10 mouse cellular contexts compared by ENCODE assay signal in genomic region chr17:24723881-24724180, GRCm38 (mm10). TPM values are rescaled to one million over a fixed set of nuclear protein-coding genes. Genes with fewer than 3 reads are reported as not detected.
DNase-seq lines count a peak whose midpoint lies in the region; ATAC-seq lines count a peak whose summit lies in the region.
"Had no signal": no experiment of that assay in that cellular context is flagged by ENCODE, and none has a peak within 500 bp of the region (broad histone marks: within the 10 kb centered on the region; RNA-seq: fewer than 3 reads in every experiment).

No protein-coding gene starts in this region.

- H3K36me3 ChIP-seq in heart, embryonic 12.5 days: peaks cover 17% of the 10 kb centered on the region
- H3K36me3 ChIP-seq in embryonic facial prominence, embryonic 11.5 days (replicated peaks; ENCODE audit: control insufficient read depth, insufficient read depth, low read depth, low read length): peaks cover 8% of the 10 kb centered on the region
- H3K36me3 ChIP-seq in intestine, embryonic 15.5 days: peaks cover 14% of the 10 kb centered on the region
- peaks cover 8% of the 10 kb centered on the region for H3K36me3 ChIP-seq in midbrain, embryonic 16.5 days (ENCODE audit: control insufficient read depth, insufficient read depth, low read length)

- H3K9ac ChIP-seq in heart, embryonic 12.5 days: peak overlapping the region; percentile 93
- H3K9ac ChIP-seq in embryonic facial prominence, embryonic 11.5 days (replicated peaks; ENCODE audit: low read length): peak overlapping the region; percentile 71
- H3K9ac ChIP-seq in intestine, embryonic 15.5 days: peak overlapping the region; percentile 80
- H3K9ac ChIP-seq in midbrain, embryonic 16.5 days (ENCODE audit: low read depth, low read length): peak overlapping the region; percentile 94

- intact Hi-C loops in left cerebral cortex, postnatal 36 days (cut with DNase I): no loop called here

- peak overlapping the region; percentile 91 for H3K27ac ChIP-seq in heart, embryonic 12.5 days (ENCODE audit: poor library complexity, severe bottlenecking)
- H3K27ac ChIP-seq in embryonic facial prominence, embryonic 11.5 days (replicated peaks; ENCODE audit: low read depth, low read length): peak overlapping the region; percentile 56
- H3K27ac ChIP-seq in intestine, embryonic 15.5 days: peak overlapping the region; percentile 72
- H3K27ac ChIP-seq in midbrain, embryonic 16.5 days (ENCODE audit: low read length): peak overlapping the region; percentile 85

- peak overlapping the region; percentile 84 for H3K4me2 ChIP-seq in heart, embryonic 12.5 days
- H3K4me2 ChIP-seq in embryonic facial prominence, embryonic 11.5 days (ENCODE audit: low read depth, low read length): peak overlapping the region; percentile 56
- peak overlapping the region; percentile 71 for H3K4me2 ChIP-seq in intestine, embryonic 15.5 days (replicated peaks)
- peak overlapping the region; percentile 95 for H3K4me2 ChIP-seq in midbrain, embryonic 16.5 days (ENCODE audit: low read length)

- H3K4me3 ChIP-seq in heart, embryonic 12.5 days: peak overlapping the region; percentile 79
- H3K4me3 ChIP-seq in embryonic facial prominence, embryonic 11.5 days (ENCODE audit: low read depth, low read length): peak overlapping the region; percentile 60
- H3K4me3 ChIP-seq in intestine, embryonic 15.5 days (replicated peaks): peak overlapping the region; percentile 61
- peak overlapping the region; percentile 84 for H3K4me3 ChIP-seq in midbrain, embryonic 16.5 days (ENCODE audit: low read depth, low read length)

- H3K4me1 ChIP-seq in heart, embryonic 12.5 days (replicated peaks): peaks cover 25% of the 10 kb centered on the region
- no peaks in the 10 kb centered on the region; the same call in 1 of the 2 replicates for H3K4me1 ChIP-seq in embryonic facial prominence, embryonic 11.5 days (ENCODE audit: control insufficient read depth, insufficient read depth, low read length)
- peaks cover 23% of the 10 kb centered on the region for H3K4me1 ChIP-seq in intestine, embryonic 15.5 days (replicated peaks)
- peaks cover 23% of the 10 kb centered on the region for H3K4me1 ChIP-seq in midbrain, embryonic 16.5 days (ENCODE audit: control insufficient read depth, insufficient read depth, low read length)

- no peaks in the 10 kb centered on the region for H3K9me3 ChIP-seq in heart, embryonic 12.5 days (replicated peaks)
- no peaks in the 10 kb centered on the region for H3K9me3 ChIP-seq in embryonic facial prominence, embryonic 11.5 days (replicated peaks; ENCODE audit: control insufficient read depth, low read length)
- H3K9me3 ChIP-seq in intestine, embryonic 15.5 days: no peaks in the 10 kb centered on the region
- H3K9me3 ChIP-seq in midbrain, embryonic 16.5 days (replicated peaks; ENCODE audit: control insufficient read depth, low read length, poor library complexity, severe bottlenecking): no peaks in the 10 kb centered on the region

- under 1% methylated on average over 15 of the region's 15 CpGs for WGBS in heart, embryonic 12.5 days
- WGBS in embryonic facial prominence, embryonic 11.5 days: 1% methylated on average over 15 of the region's 15 CpGs
- under 1% methylated on average over 15 of the region's 15 CpGs for WGBS in intestine, embryonic 15.5 days
- WGBS in midbrain, embryonic 16.5 days: 3% methylated on average over 15 of the region's 15 CpGs

- no peak for DNase-seq in heart, adult 9 months (ENCODE audit: low spot score in 2 of 2)
- DNase-seq in 416B (ENCODE audit: low read depth): peak; percentile 57
- DNase-seq in embryonic facial prominence, embryonic 11.5 days (ENCODE audit: low spot score): peak; percentile 19
- no peak for DNase-seq in left cerebral cortex, postnatal 36 days (ENCODE audit: low spot score in 2 of 2)
- DNase-seq in cerebellum, adult 8-10 months: no peak

- peaks cover 10% of the 10 kb centered on the region; the same call in 1 of the 2 replicates for H3K27me3 ChIP-seq in heart, embryonic 12.5 days (replicated peaks)
- no peaks in the 10 kb centered on the region for H3K27me3 ChIP-seq in embryonic facial prominence, embryonic 11.5 days (ENCODE audit: control insufficient read depth, insufficient read depth, low read length)
- no peaks in the 10 kb centered on the region for H3K27me3 ChIP-seq in intestine, embryonic 15.5 days (replicated peaks)
- H3K27me3 ChIP-seq in midbrain, embryonic 16.5 days (ENCODE audit: control insufficient read depth, insufficient read depth, low read depth, low read length): no peaks in the 10 kb centered on the region; the same call in 1 of the 2 replicates
- H3K27me3 ChIP-seq: Patski had no signal

- peak; percentile 4; the same call in 1 of the 2 replicates for ATAC-seq in heart, embryonic 12.5 days (ENCODE audit: insufficient number of reproducible peaks, low FRiP score)
- peak; percentile 12; the same call in 1 of the 2 replicates for ATAC-seq in embryonic facial prominence, embryonic 11.5 days (replicated peaks; ENCODE audit: insufficient number of reproducible peaks, low FRiP score, low TSS enrichment, low read depth)
- ATAC-seq in intestine, embryonic 15.5 days: peak; percentile 24
- 0 out of 2 replicates have a peak, but pooled peaks have one; percentile 4 for ATAC-seq in midbrain, embryonic 16.5 days

RNA-seq across cellular contexts. Expression of gene Ndufb10, which starts 0.4 kb away (rescaled TPM):
- polyA plus RNA-seq in heart, embryonic 12.5 days (2016; fragmentation: Nextera tagmentation; extraction: Ambion mirVana): 351 and 363 TPM in 2 replicates
- polyA plus RNA-seq in embryonic facial prominence, embryonic 11.5 days (2014; fragmentation: Nextera tagmentation; extraction: Ambion mirVana): 191 and 217 TPM in 2 replicates
- 303 and 319 TPM in 2 replicates for polyA plus RNA-seq in intestine, embryonic 15.5 days (2015; fragmentation: Nextera tagmentation; extraction: Ambion mirVana)
- polyA plus RNA-seq in midbrain, embryonic 16.5 days (2015; fragmentation: Nextera tagmentation; extraction: Ambion mirVana): 264 and 289 TPM in 2 replicates
- total RNA-seq in left cerebral cortex, postnatal 36 days (2021): 100 to 1,000 TPM; 193 to 210 TPM

RNA-seq across cellular contexts. Expression of gene Rpl3l, which starts 3.8 kb away (rescaled TPM):
- polyA plus RNA-seq in heart, embryonic 12.5 days (2016; fragmentation: Nextera tagmentation; extraction: Ambion mirVana): 0.34 and 0.76 TPM in 2 replicates
- not detected in 2 replicates for polyA plus RNA-seq in embryonic facial prominence, embryonic 11.5 days (2014; fragmentation: Nextera tagmentation; extraction: Ambion mirVana)
- polyA plus RNA-seq in intestine, embryonic 15.5 days (2015; fragmentation: Nextera tagmentation; extraction: Ambion mirVana): not detected in 2 replicates
- polyA plus RNA-seq in midbrain, embryonic 16.5 days (2015; fragmentation: Nextera tagmentation; extraction: Ambion mirVana): not detected in 2 replicates
- total RNA-seq in left cerebral cortex, postnatal 36 days (2021): under 1 TPM; 0.39 to 0.57 TPM

RNA-seq across cellular contexts. Expression of gene Rps2, which starts 5.9 kb away (rescaled TPM):
- polyA plus RNA-seq in heart, embryonic 12.5 days (2016; fragmentation: Nextera tagmentation; extraction: Ambion mirVana): 810 and 828 TPM in 2 replicates
- 1,371 and 1,480 TPM in 2 replicates for polyA plus RNA-seq in embryonic facial prominence, embryonic 11.5 days (2014; fragmentation: Nextera tagmentation; extraction: Ambion mirVana)
- polyA plus RNA-seq in intestine, embryonic 15.5 days (2015; fragmentation: Nextera tagmentation; extraction: Ambion mirVana): 1,514 and 1,667 TPM in 2 replicates
- 657 and 682 TPM in 2 replicates for polyA plus RNA-seq in midbrain, embryonic 16.5 days (2015; fragmentation: Nextera tagmentation; extraction: Ambion mirVana)
- 100 to 1,000 TPM; 291 to 312 TPM for total RNA-seq in left cerebral cortex, postnatal 36 days (2021)

RNA-seq across cellular contexts. Expression of gene Rnf151, which starts 6.0 kb away (rescaled TPM):
- not detected in 2 replicates for polyA plus RNA-seq in heart, embryonic 12.5 days (2016; fragmentation: Nextera tagmentation; extraction: Ambion mirVana)
- 0.18 and 0.24 TPM in 2 replicates for polyA plus RNA-seq in embryonic facial prominence, embryonic 11.5 days (2014; fragmentation: Nextera tagmentation; extraction: Ambion mirVana)
- polyA plus RNA-seq in intestine, embryonic 15.5 days (2015; fragmentation: Nextera tagmentation; extraction: Ambion mirVana): 0.11 and 0.19 TPM in 2 replicates
- 0.28 TPM in 1 of 2 replicates, not detected in the other for polyA plus RNA-seq in midbrain, embryonic 16.5 days (2015; fragmentation: Nextera tagmentation; extraction: Ambion mirVana)
- total RNA-seq in left cerebral cortex, postnatal 36 days (2021): not detected
- total RNA-seq: left cerebral cortex, postnatal 25 days had no signal

RNA-seq across cellular contexts. Expression of gene Msrb1, which starts 12.6 kb away (rescaled TPM):
- 17.3 and 18.2 TPM in 2 replicates for polyA plus RNA-seq in heart, embryonic 12.5 days (2016; fragmentation: Nextera tagmentation; extraction: Ambion mirVana)
- 23.6 and 24.3 TPM in 2 replicates for polyA plus RNA-seq in embryonic facial prominence, embryonic 11.5 days (2014; fragmentation: Nextera tagmentation; extraction: Ambion mirVana)
- 32.4 and 33.9 TPM in 2 replicates for polyA plus RNA-seq in intestine, embryonic 15.5 days (2015; fragmentation: Nextera tagmentation; extraction: Ambion mirVana)
- polyA plus RNA-seq in midbrain, embryonic 16.5 days (2015; fragmentation: Nextera tagmentation; extraction: Ambion mirVana): 14.9 and 17.5 TPM in 2 replicates
- total RNA-seq in left cerebral cortex, postnatal 36 days (2021): 10 to 100 TPM; 36.4 to 46.7 TPM

Comparison
In these comparisons a context has a peak if more than half of its experiments do, and no peak if none do; other contexts are left out.
1. DNase-seq: peak in 416B (single experiment) and embryonic facial prominence, embryonic 11.5 days (single experiment); none in heart, adult 9 months (0 of 2), left cerebral cortex, postnatal 36 days (0 of 2) and cerebellum, adult 8-10 months (single experiment).
2. Peak in every context shown above with its lines, with median percentiles within 50 percentile points of each other: ATAC-seq, H3K27ac ChIP-seq, H3K4me2 ChIP-seq, H3K4me3 ChIP-seq and H3K9ac ChIP-seq.